Mouse (Mus musculus) heart, adult 8-10 months (tissue): Measurements from ENCODE around the gene Snrnp27. TPM values are rescaled to one million over a fixed set of nuclear protein-coding genes. Genes with fewer than 3 reads are reported as not detected.

Experiments used
- total RNA-seq, 4 experiments: library from RNA; stranded (reverse); gene quantifications; 2 replicates each; pipeline ENCODE4 v1.2.4; 2022

Snrnp27 gene
- total RNA-seq, 4 experiments from 2014 or later: 45.1 to 58.5 (median 53.4) TPM

Other genes with a start within 250 kb of the Snrnp27 start
- 10 to 100 TPM in 2 of 4 experiments, 1 to 10 TPM in 2; 9.6 to 11.6 (median 10.0) TPM for gene C87436, start 246.1 kb downstream of the Snrnp27 start, total RNA-seq
- gene Pcbp1, start 158.2 kb downstream of the Snrnp27 start, total RNA-seq: 100 to 1,000 TPM; 157 to 166 (median 162) TPM
- gene Asprv1, start 56.4 kb downstream of the Snrnp27 start, total RNA-seq: not detected
- gene Mxd1, start 15.4 kb downstream of the Snrnp27 start, total RNA-seq: 1 to 10 TPM; 6.1 to 8.7 (median 7.2) TPM
- 1 to 10 TPM; 3.6 to 5.2 (median 4.3) TPM for gene Gmcl1, start 48.9 kb upstream of the Snrnp27 start, total RNA-seq
- gene Anxa4, start 109.1 kb upstream of the Snrnp27 start, total RNA-seq: 10 to 100 TPM; 29.2 to 41.0 (median 37.3) TPM
- 10 to 100 TPM; 75.9 to 93.5 (median 92.3) TPM for gene Aak1, start 165.0 kb upstream of the Snrnp27 start, total RNA-seq